Mouse (Mus musculus) left cerebral cortex, adult 2 months (tissue): ENCODE results near the gene Hsph1. TPM values are rescaled to one million over a fixed set of nuclear protein-coding genes. Genes with fewer than 3 reads are reported as not detected.

Experiments used
- DNase-seq, 2 experiments: peaks; one replicate each; pipeline ENCODE4 v3.0.0; 2021 to 2022; ENCODE audit warnings: low spot score in 2 of 2, mixed read lengths in 1 of 2; ENCODE audit errors: extremely low spot score in 1 of 2
- H3K27ac ChIP-seq: fragments of 200-600 bp; 2 replicates; pipeline ENCODE4 v1.8.1; 2022
- H3K4me3 ChIP-seq: fragments of 200-600 bp; 2 replicates; pipeline ENCODE4 v1.8.1; 2022
- CTCF ChIP-seq: fragments of 200-600 bp; IDR thresholded peaks from 2 replicates; pipeline ENCODE4 v1.8.1; 2022; ENCODE audit warnings: antibody characterized with exemption, mild to moderate bottlenecking, moderate library complexity
- intact Hi-C: fragments of 180-260 bp; cut with DNase I; formaldehyde crosslinking; loops from one replicate; pipeline ENCODE4 v1.15.1; 2025
- total RNA-seq, 2 experiments: library from RNA; stranded (reverse); gene quantifications; 2 replicates each; pipeline ENCODE4 v1.2.3; 2021

The Hsph1 gene
- total RNA-seq, 2 experiments from 2014 or later: 373 to 381 TPM

- Histone ChIP-seq H3K27ac (no peak overlapping the region; the same call in 1 of the 2 replicates), H3K4me3 (no peak overlapping the region)
- DNase-seq: no peak
- no peak for TF ChIP-seq CTCF
- intact Hi-C loops: no loop called here
Measured at GRCm38 (mm10) chr5:149637306-149637705, 1.1 kb upstream of the Hsph1 start.

- Histone ChIP-seq H3K27ac (peak overlapping the region; percentile 97), H3K4me3 (peak overlapping the region; percentile 83)
- no peak for DNase-seq
- TF ChIP-seq CTCF: no peak
- intact Hi-C loops: loop anchor here (2.0 kb wide), 1 partner anchor 99 kb away; no protein-coding TSS in a partner anchor
Measured at GRCm38 (mm10) chr5:149635556-149635955, 620 bp downstream of the Hsph1 start.

- intact Hi-C loops: loop anchor here (2.0 kb wide), 1 partner anchor 98 kb away; no protein-coding TSS in a partner anchor
- Histone ChIP-seq H3K27ac (no peak overlapping the region; the same call in 1 of the 2 replicates), H3K4me3 (peak overlapping the region; percentile 83)
- DNase-seq: no peak
- TF ChIP-seq CTCF: no peak
Measured at GRCm38 (mm10) chr5:149634409-149635035, 1.7 kb downstream of the Hsph1 start.

- intact Hi-C loops: no loop called here
- DNase-seq: no peak
- no peak for TF ChIP-seq CTCF
- no peak overlapping the region for H3K27ac ChIP-seq
- H3K4me3 ChIP-seq: no peak overlapping the region
Measured at GRCm38 (mm10) chr5:149625547-149625946, 10.6 kb downstream of the Hsph1 start.

- intact Hi-C loops: no loop called here
- Histone ChIP-seq H3K4me3 (no peak overlapping the region), H3K27ac (peak overlapping the region; percentile 5; the same call in 1 of the 2 replicates)
- TF ChIP-seq CTCF: no peak
- DNase-seq: no peak
Measured at GRCm38 (mm10) chr5:149623815-149624675, 12.1 kb downstream of the Hsph1 start.

- intact Hi-C loops: no loop called here
- H3K27ac ChIP-seq: no peak overlapping the region
Measured at GRCm38 (mm10) chr5:149622644-149623043, 13.5 kb downstream of the Hsph1 start.

GRCm38 (mm10) chr5:149622152-149622551, 14.0 kb downstream of the Hsph1 start:
- Histone ChIP-seq H3K27ac (no peak overlapping the region), H3K4me3 (no peak overlapping the region)
- DNase-seq: no peak
- no peak for TF ChIP-seq CTCF
- intact Hi-C loops: no loop called here

More at GRCm38 (mm10) chr5:149622644-149623043, 13.5 kb downstream of the Hsph1 start:
- no peak for DNase-seq
- H3K4me3 ChIP-seq: no peak overlapping the region
- TF ChIP-seq CTCF: no peak

- intact Hi-C loops: no loop called here
- no peak for TF ChIP-seq CTCF
- DNase-seq: no peak
- no peak overlapping the region for H3K4me3 ChIP-seq
- H3K27ac ChIP-seq: no peak overlapping the region
Measured at GRCm38 (mm10) chr5:149617776-149618425, 18.3 kb downstream of the Hsph1 start.

GRCm38 (mm10) chr5:149616817-149617216, 19.4 kb downstream of the Hsph1 start:
- H3K4me3 ChIP-seq: no peak overlapping the region
- intact Hi-C loops: no loop called here
- no peak overlapping the region for H3K27ac ChIP-seq
- no peak for DNase-seq
- no peak for TF ChIP-seq CTCF

GRCm38 (mm10) chr5:149616138-149616537, 20.0 kb downstream of the Hsph1 start:
- no peak overlapping the region for H3K4me3 ChIP-seq
- no peak for DNase-seq
- intact Hi-C loops: no loop called here
- no peak overlapping the region for H3K27ac ChIP-seq
- no peak for TF ChIP-seq CTCF

GRCm38 (mm10) chr5:149612740-149613139, 23.4 kb downstream of the Hsph1 start:
- Histone ChIP-seq H3K4me3 (no peak overlapping the region), H3K27ac (peak overlapping the region; percentile 6)
- intact Hi-C loops: loop anchor here (5.0 kb wide), 1 partner anchor 75 kb away; no protein-coding TSS in a partner anchor
- no peak for TF ChIP-seq CTCF
- DNase-seq: peak; percentile 29 to 39

- Histone ChIP-seq H3K4me3 (no peak overlapping the region), H3K27ac (peak overlapping the region; percentile 6)
- intact Hi-C loops: loop anchor here (5.0 kb wide), 1 partner anchor 75 kb away; no protein-coding TSS in a partner anchor
- TF ChIP-seq CTCF: no peak
- DNase-seq: no peak
Measured at GRCm38 (mm10) chr5:149612165-149612518, 24.0 kb downstream of the Hsph1 start.
